ENCODE assay signal across 8 mouse cellular contexts in the genomic region with DNA sequence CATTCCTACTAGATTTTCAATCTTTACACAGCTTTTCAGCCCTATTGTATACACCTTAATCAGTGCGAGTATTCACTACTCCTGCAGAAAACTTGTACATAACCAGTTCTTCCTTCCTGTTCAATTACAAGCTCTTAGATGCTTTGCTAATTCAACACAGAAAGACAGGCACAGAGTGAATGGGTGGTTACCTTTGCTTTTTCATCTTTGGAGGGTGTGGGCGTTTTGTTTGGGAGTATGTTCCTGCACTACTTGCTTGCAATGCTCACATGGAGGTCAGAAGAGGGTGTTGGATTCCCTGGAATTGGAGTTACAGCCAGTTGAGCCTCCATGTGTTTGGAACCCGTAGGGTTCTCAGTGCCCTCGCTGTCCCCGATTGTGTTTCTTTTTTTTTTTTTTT. TPM values are rescaled to one million over a fixed set of nuclear protein-coding genes. Genes with fewer than 3 reads are reported as not detected.
A peak's percentile ranks its signal among the peaks of the same experiment; 100 is the strongest.
DNase-seq lines count a peak whose midpoint lies in the region; ATAC-seq and TF ChIP-seq lines count a peak whose summit lies in the region.

No protein-coding gene starts in this region.

- ATAC-seq in lung, postnatal 0 days, result no peak
- ATAC-seq in granulocyte monocyte progenitor cell, adult 5-6 weeks (replicated peaks; ENCODE audit: poor library complexity, severe bottlenecking), result no peak

- TF ChIP-seq CTCF in lung, postnatal 0 days (IDR thresholded peaks at IDR 0.05), result no peak

- H3K9ac ChIP-seq in lung, postnatal 0 days (replicated peaks; ENCODE audit: low read depth), result no peak overlapping the region

- H3K9me3 ChIP-seq in lung, postnatal 0 days (ENCODE audit: low read length), result no peaks in the 10 kb centered on the region
- no peaks in the 10 kb centered on the region for H3K9me3 ChIP-seq in forebrain, embryonic 10.5 days
- no peaks in the 10 kb centered on the region for H3K9me3 ChIP-seq in limb, embryonic 10.5 days (replicated peaks)

- H3K4me1 ChIP-seq in lung, postnatal 0 days (ENCODE audit: insufficient read depth, low read depth, low read length), result peaks cover 9% of the 10 kb centered on the region
- H3K4me1 ChIP-seq in forebrain, embryonic 10.5 days, result peaks cover 22% of the 10 kb centered on the region
- H3K4me1 ChIP-seq in limb, embryonic 10.5 days, result peaks cover 13% of the 10 kb centered on the region

- H3K27me3 ChIP-seq in lung, postnatal 0 days (replicated peaks; ENCODE audit: insufficient read depth, low read length), result no peaks in the 10 kb centered on the region
- H3K27me3 ChIP-seq in forebrain, embryonic 10.5 days (ENCODE audit: poor library complexity, severe bottlenecking), result no peaks in the 10 kb centered on the region
- no peaks in the 10 kb centered on the region for H3K27me3 ChIP-seq in limb, embryonic 10.5 days (ENCODE audit: low read depth, poor library complexity, severe bottlenecking)
- no peaks in the 10 kb centered on the region for H3K27me3 ChIP-seq in splenic B cell, adult 2 months (ENCODE audit: control insufficient read depth, insufficient read depth, low read length, poor library complexity, severe bottlenecking)

- TF ChIP-seq EP300 in lung, postnatal 0 days (IDR thresholded peaks at IDR 0.05), result no peak

- 54% methylated on average over 5 of the region's 5 CpGs for WGBS in lung, postnatal 0 days
- 58% methylated on average over 5 of the region's 5 CpGs for WGBS in forebrain, embryonic 10.5 days
- WGBS in limb, embryonic 10.5 days, result 72% methylated on average over 5 of the region's 5 CpGs

- intact Hi-C loops in left cerebral cortex, postnatal 10 days (cut with DNase I), result loop anchor here (10.0 kb wide), 1 partner anchor 50 kb away; no protein-coding TSS in a partner anchor

- DNase-seq in lung, postnatal 0 days (ENCODE audit: low spot score), result no peak
- no peak for DNase-seq in lung, postnatal 4 days
- no peak for DNase-seq in forebrain, embryonic 10.5 days (ENCODE audit: extremely low spot score, low spot score)
- no peak for DNase-seq in limb, embryonic 10.5 days (ENCODE audit: low spot score)
- DNase-seq in splenic B cell, adult 2 months (ENCODE audit: low read depth, low spot score), result peak; percentile 6
- DNase-seq in adrenal gland, postnatal 4 days (ENCODE audit: low spot score in 2 of 2), result no peak
- DNase-seq in left cerebral cortex, postnatal 10 days (ENCODE audit: extremely low spot score in 1 of 2, low spot score in 2 of 2), result no peak

- H3K36me3 ChIP-seq in lung, postnatal 0 days (ENCODE audit: insufficient read depth, low read length), result peaks cover 8% of the 10 kb centered on the region; the same call in 1 of the 2 replicates
- peaks cover 35% of the 10 kb centered on the region for H3K36me3 ChIP-seq in forebrain, embryonic 10.5 days (replicated peaks)
- peaks cover 42% of the 10 kb centered on the region for H3K36me3 ChIP-seq in limb, embryonic 10.5 days
- peaks cover 4% of the 10 kb centered on the region for H3K36me3 ChIP-seq in splenic B cell, adult 2 months (ENCODE audit: control insufficient read depth, insufficient read depth, low read length, poor library complexity, severe bottlenecking)

- H3K27ac ChIP-seq in lung, postnatal 0 days (ENCODE audit: low read length), result peak overlapping the region; percentile 0; the same call in 1 of the 2 replicates
- peak overlapping the region; percentile 87 for H3K27ac ChIP-seq in forebrain, embryonic 10.5 days
- H3K27ac ChIP-seq in limb, embryonic 10.5 days, result peak overlapping the region; percentile 71; the same call in 1 of the 2 replicates

- 0 out of 2 replicates have a peak overlapping the region, but pooled peaks have one; percentile 28 for H3K4me3 ChIP-seq in lung, postnatal 0 days (ENCODE audit: low read depth, low read length)
- H3K4me3 ChIP-seq in forebrain, embryonic 10.5 days, result peak overlapping the region; percentile 86
- peak overlapping the region; percentile 91 for H3K4me3 ChIP-seq in limb, embryonic 10.5 days

- peak overlapping the region; percentile 91 for H3K4me2 ChIP-seq in lung, postnatal 0 days (replicated peaks; ENCODE audit: low read depth, low read length)

RNA-seq across cellular contexts. Expression of a gene that starts 0.8 kb away (rescaled TPM):
- 5.9 and 6.2 TPM in 2 replicates for polyA plus RNA-seq in lung, postnatal 0 days (2015; fragmentation: Nextera tagmentation; extraction: Ambion mirVana)
- 27.5 and 28.6 TPM in 2 replicates for polyA plus RNA-seq in forebrain, embryonic 10.5 days (2016; fragmentation: Nextera tagmentation; extraction: Ambion mirVana)
- 34.1 and 36.6 TPM in 2 replicates for polyA plus RNA-seq in limb, embryonic 10.5 days (2016; fragmentation: Nextera tagmentation; extraction: Ambion mirVana)
- total RNA-seq in adrenal gland, postnatal 4 days (2021), result 10 to 100 TPM; 32.4 to 32.6 TPM
- 10 to 100 TPM; 18.8 to 21.9 TPM for total RNA-seq in left cerebral cortex, postnatal 10 days (2021)
- total RNA-seq in granulocyte monocyte progenitor cell, adult 5-6 weeks (2014; fragmentation: Nextera tagmentation), result 32.3 and 34.3 TPM in 2 replicates
- total RNA-seq in granulocyte monocyte progenitor cell, adult 5-6 weeks (2017), result 36.6 and 42.6 TPM in 2 replicates

RNA-seq across cellular contexts. Expression of a gene that starts 14.4 kb away (rescaled TPM):
- 16.2 and 17.6 TPM in 2 replicates for polyA plus RNA-seq in lung, postnatal 0 days (2015; fragmentation: Nextera tagmentation; extraction: Ambion mirVana)
- 67.8 and 73.9 TPM in 2 replicates for polyA plus RNA-seq in forebrain, embryonic 10.5 days (2016; fragmentation: Nextera tagmentation; extraction: Ambion mirVana)
- polyA plus RNA-seq in limb, embryonic 10.5 days (2016; fragmentation: Nextera tagmentation; extraction: Ambion mirVana), result 56.2 and 65.1 TPM in 2 replicates
- 10 to 100 TPM; 17.9 to 22.7 TPM for total RNA-seq in adrenal gland, postnatal 4 days (2021)
- 10 to 100 TPM; 10.3 to 12.3 TPM for total RNA-seq in left cerebral cortex, postnatal 10 days (2021)
- 34.3 and 37.5 TPM in 2 replicates for total RNA-seq in granulocyte monocyte progenitor cell, adult 5-6 weeks (2014; fragmentation: Nextera tagmentation)
- 30.1 and 34.5 TPM in 2 replicates for total RNA-seq in granulocyte monocyte progenitor cell, adult 5-6 weeks (2017)

RNA-seq across cellular contexts. Expression of a gene that starts 14.6 kb away (rescaled TPM):
- polyA plus RNA-seq in lung, postnatal 0 days (2015; fragmentation: Nextera tagmentation; extraction: Ambion mirVana), result 63.4 and 70.7 TPM in 2 replicates
- polyA plus RNA-seq in forebrain, embryonic 10.5 days (2016; fragmentation: Nextera tagmentation; extraction: Ambion mirVana), result 32.4 and 42.5 TPM in 2 replicates
- 34.4 and 34.7 TPM in 2 replicates for polyA plus RNA-seq in limb, embryonic 10.5 days (2016; fragmentation: Nextera tagmentation; extraction: Ambion mirVana)
- total RNA-seq in adrenal gland, postnatal 4 days (2021), result 10 to 100 TPM; 43.2 to 44.1 TPM
- total RNA-seq in left cerebral cortex, postnatal 10 days (2021), result 10 to 100 TPM; 23.1 to 23.5 TPM
- 24.5 and 34.0 TPM in 2 replicates for total RNA-seq in granulocyte monocyte progenitor cell, adult 5-6 weeks (2014; fragmentation: Nextera tagmentation)
- total RNA-seq in granulocyte monocyte progenitor cell, adult 5-6 weeks (2017), result 48.3 and 48.8 TPM in 2 replicates

RNA-seq across cellular contexts. Expression of a gene that starts 22.2 kb away (rescaled TPM):
- polyA plus RNA-seq in lung, postnatal 0 days (2015; fragmentation: Nextera tagmentation; extraction: Ambion mirVana), result 79.6 and 83.4 TPM in 2 replicates
- 366 and 369 TPM in 2 replicates for polyA plus RNA-seq in forebrain, embryonic 10.5 days (2016; fragmentation: Nextera tagmentation; extraction: Ambion mirVana)
- 325 and 420 TPM in 2 replicates for polyA plus RNA-seq in limb, embryonic 10.5 days (2016; fragmentation: Nextera tagmentation; extraction: Ambion mirVana)
- total RNA-seq in adrenal gland, postnatal 4 days (2021), result 100 to 1,000 TPM; 231 to 239 TPM
- 100 to 1,000 TPM; 108 to 114 TPM for total RNA-seq in left cerebral cortex, postnatal 10 days (2021)
- total RNA-seq in granulocyte monocyte progenitor cell, adult 5-6 weeks (2014; fragmentation: Nextera tagmentation), result 425 and 440 TPM in 2 replicates
- total RNA-seq in granulocyte monocyte progenitor cell, adult 5-6 weeks (2017), result 107 and 155 TPM in 2 replicates

RNA-seq across cellular contexts. Expression of a gene that starts 28.3 kb away (rescaled TPM):
- 20.5 and 27.0 TPM in 2 replicates for polyA plus RNA-seq in lung, postnatal 0 days (2015; fragmentation: Nextera tagmentation; extraction: Ambion mirVana)
- 105 and 112 TPM in 2 replicates for polyA plus RNA-seq in forebrain, embryonic 10.5 days (2016; fragmentation: Nextera tagmentation; extraction: Ambion mirVana)
- polyA plus RNA-seq in limb, embryonic 10.5 days (2016; fragmentation: Nextera tagmentation; extraction: Ambion mirVana), result 93.7 and 190 TPM in 2 replicates
- 10 to 100 TPM; 24.6 to 28.5 TPM for total RNA-seq in adrenal gland, postnatal 4 days (2021)
- total RNA-seq in left cerebral cortex, postnatal 10 days (2021), result 100 to 1,000 TPM; 166 to 173 TPM
- not detected in 2 replicates for total RNA-seq in granulocyte monocyte progenitor cell, adult 5-6 weeks (2014; fragmentation: Nextera tagmentation)
- total RNA-seq in granulocyte monocyte progenitor cell, adult 5-6 weeks (2017), result not detected in 2 replicates

Comparison
In these comparisons a context has a peak if more than half of its experiments do, and no peak if none do; other contexts are left out.
1. H3K27ac ChIP-seq: peak in every context shown above with its lines; median percentile 87 in forebrain, embryonic 10.5 days; 71 in limb, embryonic 10.5 days; 0 in lung, postnatal 0 days.
2. H3K4me3 ChIP-seq: peak in every context shown above with its lines; median percentile 91 in limb, embryonic 10.5 days; 86 in forebrain, embryonic 10.5 days; 28 in lung, postnatal 0 days.